Mouse (Mus musculus) heart, adult 2 months (tissue): ENCODE measurements around the gene Sox12.

Experiments used
- CTCF ChIP-seq: fragments of 200-600 bp; IDR thresholded peaks from 2 replicates; pipeline ENCODE4 v1.8.1; 2022; ENCODE audit warnings: antibody characterized with exemption, mild to moderate bottlenecking, moderate library complexity
- POLR2A ChIP-seq: fragments of 200-500 bp; IDR thresholded peaks from 2 replicates; pipeline ENCODE4 v1.6.1; 2011; ENCODE audit warnings: mild to moderate bottlenecking, low read depth, low read length, control low read depth; ENCODE audit not compliant: insufficient read depth

DNA sequence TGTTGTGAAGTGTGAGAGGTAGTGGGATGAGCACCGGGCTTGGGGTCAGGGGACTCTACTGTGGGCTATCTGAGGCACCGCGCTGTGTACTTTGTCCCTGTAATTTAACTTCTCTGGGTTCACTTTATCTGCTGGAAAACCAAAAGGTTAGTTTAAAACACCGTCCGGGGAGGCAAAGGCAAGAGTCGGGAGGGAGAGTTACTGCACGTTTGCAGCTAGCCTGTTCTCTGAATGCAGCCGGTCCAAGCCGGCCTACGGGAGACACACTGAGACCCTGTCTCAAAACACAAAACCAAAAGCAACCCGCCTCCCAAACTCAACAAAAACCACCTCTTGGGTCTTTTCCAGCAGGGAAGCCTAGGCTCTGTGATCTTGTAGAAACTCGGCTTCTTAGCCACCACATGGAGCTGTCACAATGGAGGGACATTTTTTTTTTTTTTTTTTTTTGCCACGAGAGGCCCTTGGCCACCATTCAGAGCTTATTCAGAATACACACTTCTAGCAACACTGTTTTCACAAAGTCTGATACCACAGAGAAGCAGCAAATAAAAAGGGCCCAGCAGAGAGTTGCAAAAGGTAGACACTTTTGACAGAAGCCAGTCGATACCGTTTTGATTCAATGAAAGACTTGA is 14.8 kb upstream of the Sox12 start:
- no peak for TF ChIP-seq CTCF
- TF ChIP-seq POLR2A, result no peak
